Mouse (Mus musculus) bone marrow macrophage, adult 2 months (primary cell): ENCODE results near the gene Cdc7.

Experiments
- CTCF ChIP-seq: IDR thresholded peaks from 2 replicates; pipeline ENCODE4 v1.5.1; 2012; ENCODE audit warnings: low read depth, mild to moderate bottlenecking, low read length, moderate library complexity
- POLR2A ChIP-seq: IDR thresholded peaks from 2 replicates; pipeline ENCODE4 v1.6.1; 2012; ENCODE audit warnings: mild to moderate bottlenecking, low read depth, low read length, borderline replicate concordance

DNA sequence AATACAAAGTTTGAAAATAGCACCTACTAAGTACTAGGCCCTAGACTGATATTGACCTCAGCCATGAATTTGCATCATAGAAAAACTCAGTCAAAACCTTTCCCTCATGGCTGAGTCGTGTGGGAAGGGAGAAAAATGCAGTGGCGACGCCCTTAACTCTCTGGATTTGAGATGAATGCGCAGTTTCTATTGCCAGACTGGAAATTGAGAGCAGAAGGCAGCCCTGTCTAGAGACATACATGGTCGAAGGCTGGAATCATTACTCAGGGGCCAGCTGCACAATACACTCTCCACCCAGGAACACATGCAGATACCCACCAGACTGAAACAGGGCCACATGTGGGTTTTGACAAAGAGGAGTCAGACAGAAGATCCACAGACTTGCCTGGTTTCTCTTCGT is 55.8 kb downstream of the Cdc7 start:
- TF ChIP-seq CTCF (no peak), POLR2A (no peak)
